Mouse (Mus musculus): Measurements from ENCODE around the gene Dph1. TPM values are rescaled to one million over a fixed set of nuclear protein-coding genes. Genes with fewer than 3 reads are reported as not detected.
"Not testable (repeated sequence)": the region's sequence is repeated elsewhere in the genome, so short reads cannot be mapped to it uniquely, and the experiment has no call there.

Gene Dph1
- polyA plus RNA-seq, 1 experiment = 16.6 TPM

DNA sequence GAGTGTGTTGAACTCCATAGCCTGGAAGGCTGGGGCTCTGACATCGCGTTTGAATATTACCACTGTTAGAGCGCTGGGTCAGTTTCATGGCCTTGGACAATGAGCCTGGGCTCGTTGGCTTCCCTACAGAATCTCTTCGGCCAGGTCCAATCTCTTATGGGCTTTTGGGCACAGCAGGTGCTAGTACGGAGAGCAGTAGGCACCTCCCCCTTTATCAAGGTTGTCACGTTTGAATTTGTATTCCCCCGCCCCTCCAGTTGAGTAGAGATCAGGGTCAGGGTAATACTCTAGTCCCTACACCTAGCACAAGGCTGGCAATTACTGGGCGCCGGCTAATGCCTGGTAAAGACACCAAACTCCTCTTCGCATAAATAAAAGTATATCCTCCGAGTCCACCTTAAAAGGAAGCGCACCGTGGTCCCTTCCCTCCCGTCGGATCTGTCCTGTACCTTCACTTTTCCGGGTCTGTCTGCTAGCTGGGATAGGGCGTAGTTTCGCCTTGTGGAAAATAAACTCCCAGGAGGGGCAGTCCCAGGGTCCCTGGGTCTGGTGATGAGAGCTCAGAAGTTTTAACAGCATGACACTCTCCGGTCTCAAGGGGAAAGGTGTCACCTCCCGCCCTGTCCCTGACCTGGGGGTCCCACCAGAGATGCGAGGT, 1.2 kb downstream of the Dph1 start:
- Histone ChIP-seq H3K4me1 (ENCODE audit: control insufficient read depth, insufficient read depth, low read length) (no peaks in the 10 kb centered on the region), H3K27ac (ENCODE audit: insufficient read depth, low read length) (no peak overlapping the region)
- no peak for TF ChIP-seq POLR2A (IDR thresholded peaks at IDR 0.05; ENCODE audit: insufficient read depth, low read length)
- no peak for TF ChIP-seq CTCF (IDR thresholded peaks at IDR 0.05; ENCODE audit: low read depth, low read length)
- TF ChIP-seq EP300 (IDR thresholded peaks at IDR 0.05; ENCODE audit: insufficient read depth, low read depth, low read length) = no peak

DNA sequence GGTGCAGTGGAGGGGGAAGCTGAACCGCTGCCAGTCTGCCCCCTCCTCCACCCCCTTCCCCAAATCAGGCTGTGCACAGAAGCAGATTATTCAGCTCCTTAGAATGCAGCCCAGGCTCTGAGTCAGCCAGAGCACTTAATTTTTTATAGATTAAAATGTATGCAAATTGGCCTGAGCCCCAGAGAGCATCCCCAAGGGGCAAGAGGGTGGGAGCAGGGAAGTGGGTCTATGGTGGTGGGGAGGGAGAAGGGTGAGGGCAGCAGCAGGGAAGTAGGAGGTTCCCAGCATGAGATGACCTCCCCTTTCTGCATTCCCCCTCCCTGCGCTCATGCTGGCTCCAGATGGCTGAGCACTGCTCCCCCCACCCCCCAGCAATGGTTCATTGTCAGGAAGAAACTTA, 6.1 kb downstream of the Dph1 start:
- no peaks in the 10 kb centered on the region for H3K27me3 ChIP-seq (ENCODE audit: control insufficient read depth, insufficient read depth, low read length, poor library complexity, severe bottlenecking)
- H3K4me1 ChIP-seq (ENCODE audit: control insufficient read depth, insufficient read depth, low read length) = no peaks in the 10 kb centered on the region
- no peak overlapping the region for H3K27ac ChIP-seq (ENCODE audit: insufficient read depth, low read length)
- peaks cover 6% of the 10 kb centered on the region; the same call in 1 of the 2 replicates for H3K36me3 ChIP-seq (ENCODE audit: control insufficient read depth, insufficient read depth, low read length, poor library complexity, severe bottlenecking)
- no peak for TF ChIP-seq POLR2A (IDR thresholded peaks at IDR 0.05; ENCODE audit: insufficient read depth, low read length)
- TF ChIP-seq EP300 (IDR thresholded peaks at IDR 0.05; ENCODE audit: insufficient read depth, low read depth, low read length) = no peak
- no peak for TF ChIP-seq CTCF (IDR thresholded peaks at IDR 0.05; ENCODE audit: low read depth, low read length)
- no peak overlapping the region for H3K9ac ChIP-seq (ENCODE audit: low read depth, poor library complexity, severe bottlenecking)
- H3K9me3 ChIP-seq (replicated peaks; ENCODE audit: control insufficient read depth, insufficient read depth, low read length, poor library complexity, severe bottlenecking) = no peaks in the 10 kb centered on the region
- no peak overlapping the region for H3K4me3 ChIP-seq (ENCODE audit: low read depth, low read length)

More for the DNA sequence above, 1.2 kb downstream of the Dph1 start:
- Histone ChIP-seq H3K36me3 (ENCODE audit: control insufficient read depth, insufficient read depth, low read length, poor library complexity, severe bottlenecking) (no peaks in the 10 kb centered on the region), H3K9ac (ENCODE audit: low read depth, poor library complexity, severe bottlenecking) (peak overlapping the region; percentile 66), H3K4me3 (ENCODE audit: low read depth, low read length) (peak overlapping the region; percentile 99), H3K9me3 (replicated peaks; ENCODE audit: control insufficient read depth, insufficient read depth, low read length, poor library complexity, severe bottlenecking) (no peaks in the 10 kb centered on the region), H3K27me3 (ENCODE audit: control insufficient read depth, insufficient read depth, low read length, poor library complexity, severe bottlenecking) (peaks cover 7% of the 10 kb centered on the region; the same call in 1 of the 2 replicates)

DNA sequence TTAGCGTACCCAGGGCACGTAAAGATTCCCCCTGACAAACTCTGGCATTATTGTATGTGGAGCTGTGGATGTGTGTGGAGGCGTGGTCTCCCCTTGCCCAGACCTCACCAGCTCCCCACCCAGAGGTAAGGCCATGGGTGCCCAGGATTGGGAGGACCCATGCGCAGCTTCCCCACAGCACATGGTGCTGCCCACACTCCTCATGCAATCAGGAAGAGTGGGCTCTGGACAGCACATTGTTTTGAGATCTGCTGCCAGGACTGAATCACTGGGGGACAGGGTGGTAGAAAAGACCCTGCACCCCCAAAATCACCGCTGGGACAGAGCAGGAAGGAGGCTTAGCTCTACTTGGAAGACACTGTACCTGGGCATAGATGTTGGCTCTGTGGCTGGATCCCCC, 6.5 kb downstream of the Dph1 start:
- H3K36me3 ChIP-seq (ENCODE audit: control insufficient read depth, insufficient read depth, low read length, poor library complexity, severe bottlenecking) = peaks cover 6% of the 10 kb centered on the region; the same call in 1 of the 2 replicates
- H3K4me3 ChIP-seq (ENCODE audit: low read depth, low read length) = no peak overlapping the region
- no peaks in the 10 kb centered on the region for H3K4me1 ChIP-seq (ENCODE audit: control insufficient read depth, insufficient read depth, low read length)
- no peak overlapping the region for H3K27ac ChIP-seq (ENCODE audit: insufficient read depth, low read length)
- no peaks in the 10 kb centered on the region for H3K9me3 ChIP-seq (replicated peaks; ENCODE audit: control insufficient read depth, insufficient read depth, low read length, poor library complexity, severe bottlenecking)
- H3K9ac ChIP-seq (ENCODE audit: low read depth, poor library complexity, severe bottlenecking) = no peak overlapping the region
- no peaks in the 10 kb centered on the region for H3K27me3 ChIP-seq (ENCODE audit: control insufficient read depth, insufficient read depth, low read length, poor library complexity, severe bottlenecking)
- TF ChIP-seq POLR2A (IDR thresholded peaks at IDR 0.05; ENCODE audit: insufficient read depth, low read length) (no peak), CTCF (IDR thresholded peaks at IDR 0.05; ENCODE audit: low read depth, low read length) (no peak), EP300 (IDR thresholded peaks at IDR 0.05; ENCODE audit: insufficient read depth, low read depth, low read length) (no peak)

DNA sequence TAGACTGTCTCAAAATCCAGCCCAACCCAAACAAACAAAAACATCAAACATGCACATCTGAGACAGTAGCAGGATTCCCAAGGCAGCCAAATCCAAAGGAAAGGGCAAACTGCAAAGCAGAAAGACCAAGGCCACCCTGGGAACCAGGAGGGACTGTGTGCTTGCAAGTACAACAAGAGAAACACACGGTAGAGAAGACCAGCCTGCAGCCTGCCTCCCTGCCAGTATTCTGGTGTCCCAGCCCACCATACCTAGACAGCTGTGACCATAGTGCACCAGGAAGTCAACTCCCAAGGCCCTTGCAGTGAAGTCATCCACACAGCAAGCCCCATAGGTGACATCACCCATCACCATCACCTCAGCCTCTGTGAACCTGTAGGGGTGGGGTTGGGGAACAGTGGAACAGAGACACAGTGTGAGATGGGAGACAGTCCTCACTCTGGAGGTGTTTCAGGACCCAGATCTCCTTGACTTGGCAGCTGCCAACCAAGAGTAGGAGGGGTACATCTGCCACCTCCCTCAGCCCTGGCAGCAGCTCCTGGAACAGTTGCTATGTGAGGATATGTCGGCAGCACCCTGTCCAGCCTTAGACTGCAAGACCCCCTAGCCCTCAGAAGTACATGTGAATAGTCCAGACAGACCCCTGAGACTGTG, 7.0 kb downstream of the Dph1 start:
- no peak for TF ChIP-seq EP300 (IDR thresholded peaks at IDR 0.05; ENCODE audit: insufficient read depth, low read depth, low read length)
- TF ChIP-seq POLR2A (IDR thresholded peaks at IDR 0.05; ENCODE audit: insufficient read depth, low read length) = no peak
- no peak for TF ChIP-seq CTCF (IDR thresholded peaks at IDR 0.05; ENCODE audit: low read depth, low read length)
- Histone ChIP-seq H3K4me1 (ENCODE audit: control insufficient read depth, insufficient read depth, low read length) (no peaks in the 10 kb centered on the region), H3K9me3 (replicated peaks; ENCODE audit: control insufficient read depth, insufficient read depth, low read length, poor library complexity, severe bottlenecking) (no peaks in the 10 kb centered on the region), H3K27ac (ENCODE audit: insufficient read depth, low read length) (no peak overlapping the region), H3K36me3 (ENCODE audit: control insufficient read depth, insufficient read depth, low read length, poor library complexity, severe bottlenecking) (peaks cover 6% of the 10 kb centered on the region; the same call in 1 of the 2 replicates), H3K4me3 (ENCODE audit: low read depth, low read length) (no peak overlapping the region), H3K27me3 (ENCODE audit: control insufficient read depth, insufficient read depth, low read length, poor library complexity, severe bottlenecking) (no peaks in the 10 kb centered on the region), H3K9ac (ENCODE audit: low read depth, poor library complexity, severe bottlenecking) (no peak overlapping the region)

GRCm38 (mm10) chr11:75178672-75179208, 12.3 kb downstream of the Dph1 start, which contains the start of gene Ovca2:
Ovca2 (minus strand) TSS chr11:75178835.
- H3K27me3 ChIP-seq (ENCODE audit: control insufficient read depth, insufficient read depth, low read length, poor library complexity, severe bottlenecking) = no peaks in the 10 kb centered on the region
- H3K4me3 ChIP-seq (ENCODE audit: low read depth, low read length) = peak within 1 kb of the TSS; percentile 77
- H3K36me3 ChIP-seq (ENCODE audit: control insufficient read depth, insufficient read depth, low read length, poor library complexity, severe bottlenecking) = peaks cover 14% of the 10 kb centered on the region
- no peaks in the 10 kb centered on the region for H3K9me3 ChIP-seq (replicated peaks; ENCODE audit: control insufficient read depth, insufficient read depth, low read length, poor library complexity, severe bottlenecking)
- TF ChIP-seq EP300 (IDR thresholded peaks at IDR 0.05; ENCODE audit: insufficient read depth, low read depth, low read length) (no peak), POLR2A (IDR thresholded peaks at IDR 0.05; ENCODE audit: insufficient read depth, low read length) (peak; percentile 78), CTCF (IDR thresholded peaks at IDR 0.05; ENCODE audit: low read depth, low read length) (peak; percentile 63)
- H3K4me1 ChIP-seq (ENCODE audit: control insufficient read depth, insufficient read depth, low read length) = no peaks in the 10 kb centered on the region
- H3K9ac ChIP-seq (ENCODE audit: low read depth, poor library complexity, severe bottlenecking) = peak within 1 kb of the TSS; percentile 71
- H3K27ac ChIP-seq (ENCODE audit: insufficient read depth, low read length) = no peak within 1 kb of the TSS

DNA sequence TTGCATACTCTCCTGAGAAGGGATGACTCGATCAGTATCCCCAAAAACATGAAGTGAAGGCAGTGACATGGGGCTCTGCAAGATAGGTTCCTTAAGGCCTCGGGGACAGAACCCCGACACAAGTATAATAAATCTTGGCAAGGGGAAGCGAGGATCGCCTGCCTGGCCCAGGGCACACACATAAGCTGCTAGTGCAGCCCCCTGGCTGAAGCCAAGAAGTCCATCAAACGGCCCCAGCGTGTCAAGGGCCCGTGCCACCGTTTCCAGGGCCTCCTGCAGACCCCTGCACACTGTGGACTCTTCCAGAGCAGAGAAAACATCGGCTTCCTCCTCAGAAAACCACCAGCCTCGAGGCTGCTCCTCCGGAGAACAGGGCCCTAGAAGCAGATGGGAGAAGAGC, 13.0 kb downstream of the Dph1 start:
- H3K4me3 ChIP-seq (ENCODE audit: low read depth, low read length) = peak overlapping the region; percentile 77
- TF ChIP-seq CTCF (IDR thresholded peaks at IDR 0.05; ENCODE audit: low read depth, low read length) = no peak
- TF ChIP-seq POLR2A (IDR thresholded peaks at IDR 0.05; ENCODE audit: insufficient read depth, low read length) = no peak
- TF ChIP-seq EP300 (IDR thresholded peaks at IDR 0.05; ENCODE audit: insufficient read depth, low read depth, low read length) = no peak
- no peak overlapping the region for H3K27ac ChIP-seq (ENCODE audit: insufficient read depth, low read length)
- H3K9me3 ChIP-seq (replicated peaks; ENCODE audit: control insufficient read depth, insufficient read depth, low read length, poor library complexity, severe bottlenecking) = no peaks in the 10 kb centered on the region
- H3K27me3 ChIP-seq (ENCODE audit: control insufficient read depth, insufficient read depth, low read length, poor library complexity, severe bottlenecking) = no peaks in the 10 kb centered on the region
- H3K4me1 ChIP-seq (ENCODE audit: control insufficient read depth, insufficient read depth, low read length) = no peaks in the 10 kb centered on the region
- H3K9ac ChIP-seq (ENCODE audit: low read depth, poor library complexity, severe bottlenecking) = peak overlapping the region; percentile 71
- H3K36me3 ChIP-seq (ENCODE audit: control insufficient read depth, insufficient read depth, low read length, poor library complexity, severe bottlenecking) = peaks cover 14% of the 10 kb centered on the region

DNA sequence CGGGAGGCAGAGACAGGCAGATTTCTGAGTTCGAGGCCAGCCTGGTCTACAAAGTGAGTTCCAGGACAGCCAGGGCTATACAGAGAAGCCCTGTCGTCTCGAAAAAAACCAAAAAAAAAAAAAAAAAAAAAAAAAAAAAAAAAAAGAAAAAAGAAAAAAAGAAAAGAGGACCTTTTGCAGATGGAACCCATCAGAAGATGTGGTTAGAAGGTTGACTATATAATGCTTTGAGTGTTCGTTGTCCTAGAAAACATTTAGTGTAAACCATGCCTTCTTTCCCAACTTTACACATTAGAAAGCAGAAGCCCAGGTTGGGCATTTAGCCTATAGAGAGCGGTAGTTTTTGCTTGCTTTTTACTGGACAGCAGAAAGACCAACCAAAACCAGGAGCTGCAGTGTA, 16.5 kb downstream of the Dph1 start:
- not testable (repeated sequence) for H3K36me3 ChIP-seq (ENCODE audit: control insufficient read depth, insufficient read depth, low read length, poor library complexity, severe bottlenecking); H3K4me1 ChIP-seq (ENCODE audit: control insufficient read depth, insufficient read depth, low read length); H3K9ac ChIP-seq (ENCODE audit: low read depth, poor library complexity, severe bottlenecking); H3K9me3 ChIP-seq (replicated peaks; ENCODE audit: control insufficient read depth, insufficient read depth, low read length, poor library complexity, severe bottlenecking); H3K27ac ChIP-seq (ENCODE audit: insufficient read depth, low read length); H3K4me3 ChIP-seq (ENCODE audit: low read depth, low read length)
- peaks cover 12% of the 10 kb centered on the region; the same call in 1 of the 2 replicates for H3K27me3 ChIP-seq (ENCODE audit: control insufficient read depth, insufficient read depth, low read length, poor library complexity, severe bottlenecking)
